Mouse (Mus musculus) brain, embryonic 14.5 days (tissue): Measurements from ENCODE around the gene Erlec1. TPM values are rescaled to one million over a fixed set of nuclear protein-coding genes. Genes with fewer than 3 reads are reported as not detected.

Source experiments
- DNase-seq: peaks from one replicate; pipeline ENCODE4 v3.0.0-alpha.2; 2011; ENCODE audit warnings: low read depth
- CTCF ChIP-seq: fragments of 200-500 bp; IDR thresholded peaks from 2 replicates; pipeline ENCODE4 v1.5.1; 2012; ENCODE audit warnings: inconsistent platforms, mild to moderate bottlenecking, moderate library complexity, borderline replicate concordance; ENCODE audit not compliant: insufficient read depth, insufficient read length; ENCODE audit errors: extremely low read depth
- POLR2A ChIP-seq: fragments of 200-500 bp; IDR thresholded peaks from 2 replicates; pipeline ENCODE4 v1.6.1; 2012; ENCODE audit warnings: mild to moderate bottlenecking, inconsistent platforms, borderline replicate concordance; ENCODE audit not compliant: poor library complexity, insufficient read depth, insufficient read length, severe bottlenecking; ENCODE audit errors: extremely low read depth
- polyA plus RNA-seq: library from polyadenylated mRNA; depleted of rRNA; stranded (reverse); fragments of >200 nt; gene quantifications from 2 replicates; pipeline ENCODE4 v1.2.3, GENCODE M21; 2012; rRNA removed

Gene Erlec1
- polyA plus RNA-seq, 1 experiment: 22.8 TPM

GRCm38 (mm10) chr11:30943522-30943921, 10.6 kb downstream of the Erlec1 start:
- no peak for TF ChIP-seq POLR2A
- no peak for TF ChIP-seq CTCF
- peak; percentile 12 for DNase-seq

- no peak for TF ChIP-seq POLR2A
- no peak for TF ChIP-seq CTCF
- DNase-seq: no peak
Measured at GRCm38 (mm10) chr11:30928498-30928897, 25.6 kb downstream of the Erlec1 start.

GRCm38 (mm10) chr11:30928079-30928478, 26.1 kb downstream of the Erlec1 start:
- TF ChIP-seq CTCF (no peak), POLR2A (no peak)
- DNase-seq: no peak

GRCm38 (mm10) chr11:30923283-30923682, 30.9 kb downstream of the Erlec1 start:
- TF ChIP-seq CTCF (no peak), POLR2A (no peak)
- no peak for DNase-seq

GRCm38 (mm10) chr11:30920641-30921040, 33.5 kb downstream of the Erlec1 start:
- no peak for TF ChIP-seq CTCF
- TF ChIP-seq POLR2A: no peak
- DNase-seq: no peak

GRCm38 (mm10) chr11:30912311-30912710, 41.8 kb downstream of the Erlec1 start:
- TF ChIP-seq POLR2A (no peak), CTCF (no peak)
- DNase-seq: no peak

GRCm38 (mm10) chr11:30899312-30899711, 54.8 kb downstream of the Erlec1 start:
- TF ChIP-seq CTCF (no peak), POLR2A (no peak)
- no peak for DNase-seq

- no peak for DNase-seq
Measured at GRCm38 (mm10) chr11:30896201-30896600, 57.9 kb downstream of the Erlec1 start.

GRCm38 (mm10) chr11:30888153-30888552, 66.0 kb downstream of the Erlec1 start:
- no peak for DNase-seq
- no peak for TF ChIP-seq CTCF
- no peak for TF ChIP-seq POLR2A

More at GRCm38 (mm10) chr11:30896201-30896600, 57.9 kb downstream of the Erlec1 start:
- no peak for TF ChIP-seq CTCF
- TF ChIP-seq POLR2A: no peak

GRCm38 (mm10) chr11:30885171-30885871, 68.8 kb downstream of the Erlec1 start, which contains the start of the genes Gpr75 and Asb3:
TSS of gene Gpr75 (plus strand) at chr11:30885358.
TSS of gene Asb3 (plus strand) at chr11:30885416.
- 0 out of 2 replicates have a peak, but pooled peaks have one; percentile 14 for TF ChIP-seq POLR2A
- no peak for TF ChIP-seq CTCF
- DNase-seq: peak; percentile 70

Other genes starting within 250 kb of the Erlec1 start
- 47.5 and 50.8 TPM in 2 replicates for gene Psme4, start 182.6 kb downstream of the Erlec1 start, polyA plus RNA-seq
- 5.7 and 7.1 TPM in 2 replicates for gene Gpr75, start 69.0 kb downstream of the Erlec1 start, polyA plus RNA-seq
- 11.4 and 14.2 TPM in 2 replicates for gene Asb3, start 68.9 kb downstream of the Erlec1 start, polyA plus RNA-seq
- 9.0 and 9.6 TPM in 2 replicates for gene Chac2, start 32.0 kb upstream of the Erlec1 start, polyA plus RNA-seq
- gene Gm17332, start 228.1 kb upstream of the Erlec1 start, polyA plus RNA-seq: not detected in 2 replicates